Mouse (Mus musculus): ENCODE results near the gene Phactr2. TPM values are rescaled to one million over a fixed set of nuclear protein-coding genes. Genes with fewer than 3 reads are reported as not detected.

The Phactr2 gene
- polyA plus RNA-seq, 1 experiment, result not detected

GRCm38 (mm10) chr10:13453200-13453990 lies 20.8 kb downstream of the Phactr2 start:
- no peak for TF ChIP-seq GATA1 (IDR thresholded peaks at IDR 0.05; ENCODE audit: low read length)

- TF ChIP-seq GATA1 (IDR thresholded peaks at IDR 0.05; ENCODE audit: low read length), result no peak
These were observed 22.6 kb downstream of the Phactr2 start for GRCm38 (mm10) chr10:13451640-13452039.

DNA sequence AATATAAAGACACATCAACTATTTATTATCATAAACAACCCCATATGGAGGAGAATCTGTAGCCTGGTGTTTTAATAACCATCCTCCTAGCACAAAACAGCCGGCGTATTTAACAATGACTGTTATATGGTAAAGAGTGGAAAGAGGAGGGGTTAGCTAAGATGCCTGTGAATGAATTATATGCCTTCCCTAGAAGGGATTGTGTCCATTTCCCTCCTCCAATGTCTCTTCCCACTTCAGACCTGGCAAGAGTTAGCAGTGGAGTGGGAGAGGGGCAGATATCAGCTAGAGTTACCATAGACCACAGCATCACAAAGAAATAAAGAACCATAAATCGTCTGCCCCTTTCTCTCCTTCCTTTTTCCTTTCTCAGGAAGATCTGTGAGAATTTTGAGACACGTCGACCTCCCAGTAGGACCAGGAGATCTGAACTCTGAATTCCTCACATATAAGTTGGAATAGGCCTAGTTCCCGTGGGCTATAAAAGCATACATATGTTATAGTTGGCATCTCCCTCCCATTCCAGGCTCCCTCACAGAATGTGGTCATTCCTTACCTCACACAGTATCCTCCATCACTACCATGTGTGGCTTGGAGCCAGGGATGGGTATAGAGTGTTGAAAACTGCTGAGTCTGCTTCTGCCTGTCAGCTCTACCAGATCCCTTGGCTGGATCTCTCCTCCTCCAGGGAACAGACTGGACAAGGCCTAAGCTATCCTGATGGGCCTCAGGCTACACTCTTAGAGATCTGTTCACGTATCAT lies 25.7 kb downstream of the Phactr2 start:
- no peak for TF ChIP-seq GATA1 (IDR thresholded peaks at IDR 0.05; ENCODE audit: low read length)

- TF ChIP-seq GATA1 (IDR thresholded peaks at IDR 0.05; ENCODE audit: low read length), result no peak
These were observed 27.4 kb downstream of the Phactr2 start for GRCm38 (mm10) chr10:13446791-13447249.

- no peak for TF ChIP-seq GATA1 (IDR thresholded peaks at IDR 0.05; ENCODE audit: low read length)
These were observed 30.0 kb downstream of the Phactr2 start for GRCm38 (mm10) chr10:13444257-13444656.

GRCm38 (mm10) chr10:13443647-13444046 lies 30.6 kb downstream of the Phactr2 start:
- no peak for TF ChIP-seq GATA1 (IDR thresholded peaks at IDR 0.05; ENCODE audit: low read length)

GRCm38 (mm10) chr10:13440292-13440691 lies 33.9 kb downstream of the Phactr2 start:
- TF ChIP-seq GATA1 (IDR thresholded peaks at IDR 0.05; ENCODE audit: low read length), result no peak

DNA sequence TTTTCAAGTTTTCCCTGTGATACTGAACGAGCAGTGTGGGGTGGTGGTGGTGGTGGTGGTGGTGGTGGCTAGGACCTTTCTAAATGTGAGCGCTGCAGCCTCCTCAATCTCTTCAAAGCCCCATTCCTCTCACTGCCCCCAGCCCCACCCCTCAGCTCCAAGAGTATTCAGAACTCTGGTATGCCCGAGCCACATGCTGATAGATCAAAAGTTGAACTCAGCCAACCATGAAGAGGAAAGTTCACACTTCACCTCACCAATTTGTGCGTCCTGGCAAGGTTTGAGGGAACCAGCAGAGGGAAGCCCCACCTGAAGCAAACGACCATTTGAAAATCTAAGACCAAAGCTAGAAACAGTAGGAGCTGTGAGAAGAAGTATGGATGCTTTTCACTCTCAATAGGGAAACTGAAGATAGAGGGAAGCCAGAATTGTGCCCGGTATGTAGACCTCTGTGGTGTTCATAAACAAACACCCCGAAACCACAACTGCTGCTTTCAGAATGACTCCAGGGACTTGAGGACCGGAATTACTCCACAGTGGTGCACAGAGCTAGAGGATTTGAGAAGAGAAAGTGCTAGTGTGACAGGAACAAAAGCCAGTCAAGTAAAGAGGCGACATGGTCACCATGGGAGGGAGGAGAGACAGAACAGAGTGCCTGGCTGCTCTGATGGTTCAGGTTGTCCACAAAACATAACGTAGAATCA lies 35.9 kb downstream of the Phactr2 start:
- no peak for TF ChIP-seq GATA1 (IDR thresholded peaks at IDR 0.05; ENCODE audit: low read length)

- no peak for TF ChIP-seq GATA1 (IDR thresholded peaks at IDR 0.05; ENCODE audit: low read length)
These were observed 37.2 kb downstream of the Phactr2 start for GRCm38 (mm10) chr10:13437011-13437410.

DNA sequence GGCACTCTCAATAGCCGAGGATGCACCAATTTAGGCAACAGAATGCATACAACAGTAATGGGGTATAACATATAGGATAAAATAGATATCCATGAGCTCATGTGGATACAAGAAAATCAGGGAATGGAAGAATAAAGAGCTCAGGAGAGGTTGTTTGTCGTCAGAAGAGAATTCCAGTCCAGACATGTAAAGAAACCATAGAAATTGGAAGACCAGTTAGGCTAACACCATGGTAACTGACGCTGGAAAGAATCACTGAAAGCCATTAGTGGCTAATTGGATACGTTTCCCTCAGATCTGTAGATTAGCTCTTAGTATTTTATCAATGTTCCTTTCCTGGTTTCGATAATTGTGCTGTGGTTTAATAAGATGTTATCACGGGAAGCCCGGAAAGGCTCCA lies 41.2 kb downstream of the Phactr2 start:
- no peak for TF ChIP-seq GATA1 (IDR thresholded peaks at IDR 0.05; ENCODE audit: low read length)

DNA sequence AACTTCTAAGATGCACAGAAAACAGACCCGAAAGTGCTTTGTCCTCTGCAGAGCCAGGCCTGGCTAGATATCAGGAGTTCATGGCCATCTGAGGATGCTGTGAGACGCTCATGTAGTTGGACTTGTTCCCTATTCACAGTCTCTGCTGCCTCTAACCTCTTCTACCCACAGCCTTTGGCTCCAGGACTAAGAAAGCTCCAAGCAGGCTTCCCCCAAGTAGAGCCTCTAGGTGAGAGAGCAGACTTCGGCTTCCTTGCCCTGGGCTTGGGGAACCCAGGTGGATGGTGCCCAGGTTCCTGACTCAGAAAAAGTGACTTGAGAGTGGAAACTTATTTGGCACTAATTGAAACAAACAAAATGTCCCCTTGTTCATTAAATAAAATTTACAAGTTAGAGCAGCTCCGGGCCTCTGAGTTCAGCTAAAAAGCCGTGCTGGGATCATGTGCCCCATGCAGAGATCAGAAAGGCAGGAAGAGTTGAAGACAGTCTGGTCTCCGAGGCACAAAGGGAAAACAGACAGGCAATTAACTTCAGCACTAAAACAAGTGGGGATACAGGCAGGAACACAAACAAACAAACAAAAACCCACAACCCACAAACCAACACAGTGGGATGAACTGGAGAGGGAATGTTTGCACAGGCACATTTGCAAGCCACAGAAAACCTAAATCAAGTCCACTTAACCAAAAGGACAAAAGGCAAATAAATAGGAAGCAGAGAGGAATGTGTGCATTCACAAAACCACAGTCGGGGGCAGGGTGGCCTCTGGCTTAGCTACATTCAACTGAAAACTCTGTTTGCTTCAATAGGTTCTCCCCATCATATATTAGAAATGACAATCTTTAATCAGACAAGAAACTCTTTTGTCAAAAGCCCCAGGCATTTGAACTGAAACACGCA lies 42.3 kb downstream of the Phactr2 start:
- TF ChIP-seq GATA1 (IDR thresholded peaks at IDR 0.05; ENCODE audit: low read length), result no peak

DNA sequence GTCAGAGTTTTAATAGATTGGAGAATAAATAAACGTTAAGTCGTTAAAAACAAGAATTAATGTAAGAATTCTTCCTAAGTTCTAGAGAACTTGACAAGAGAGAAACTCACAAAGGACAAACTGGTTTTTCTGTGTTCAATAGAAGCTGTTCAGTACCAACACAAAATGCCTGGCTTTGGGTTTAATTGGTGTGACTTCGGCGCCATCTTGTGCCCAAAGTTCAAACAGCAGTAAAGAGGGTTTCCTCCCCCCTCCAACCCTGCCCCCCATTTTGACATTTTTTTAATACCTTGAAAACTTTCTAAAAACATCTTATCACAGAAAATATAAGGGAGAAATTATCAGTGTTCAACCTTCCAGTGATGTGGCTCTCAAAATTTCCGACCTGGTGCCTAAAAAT lies 44.4 kb downstream of the Phactr2 start:
- no peak for TF ChIP-seq GATA1 (IDR thresholded peaks at IDR 0.05; ENCODE audit: low read length)

DNA sequence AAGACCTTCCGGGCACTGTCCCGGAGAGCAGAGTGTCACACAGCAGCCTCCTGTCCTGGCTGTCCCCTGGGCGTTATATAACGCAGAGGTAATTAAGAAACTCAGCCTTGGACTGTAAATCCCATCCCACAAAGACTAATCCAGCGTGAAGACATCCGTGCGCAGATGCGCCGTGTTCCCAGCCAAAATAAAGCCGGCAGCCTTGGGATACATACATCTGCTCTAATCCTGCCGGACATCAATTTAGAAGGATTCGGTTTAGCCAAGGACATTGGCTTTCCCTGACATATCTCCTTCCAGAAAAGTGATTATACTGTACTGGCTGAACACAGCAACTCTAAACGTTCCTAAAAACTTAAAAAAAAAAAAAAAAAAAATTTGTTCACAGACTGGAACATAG lies 45.0 kb downstream of the Phactr2 start:
- no peak for TF ChIP-seq GATA1 (IDR thresholded peaks at IDR 0.05; ENCODE audit: low read length)

- TF ChIP-seq GATA1 (IDR thresholded peaks at IDR 0.05; ENCODE audit: low read length), result no peak
These were observed 45.7 kb downstream of the Phactr2 start for GRCm38 (mm10) chr10:13428536-13428935.

DNA sequence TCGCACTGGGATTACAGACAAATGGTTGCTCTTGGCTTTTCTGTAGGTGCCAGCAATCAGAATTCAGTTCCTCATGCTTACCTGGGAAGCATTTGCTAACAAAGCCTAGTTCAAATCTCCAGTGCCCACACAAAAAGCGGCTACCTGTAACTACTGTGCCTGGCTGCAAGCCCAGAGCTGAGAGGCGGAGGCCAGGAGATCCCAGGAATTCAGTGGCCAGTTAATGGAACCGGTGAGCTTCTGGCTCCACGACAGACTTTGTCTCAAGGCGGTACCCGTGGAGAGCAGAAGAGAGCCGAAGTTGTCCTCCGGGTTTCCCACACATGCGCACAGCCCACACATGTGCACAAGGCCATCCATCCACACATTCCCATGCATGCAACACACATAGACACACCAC lies 46.6 kb downstream of the Phactr2 start:
- no peak for TF ChIP-seq GATA1 (IDR thresholded peaks at IDR 0.05; ENCODE audit: low read length)
